8 mouse cellular contexts compared by ENCODE assay signal in genomic region chr3:32737172-32737655, GRCm38 (mm10). TPM values are rescaled to one million over a fixed set of nuclear protein-coding genes. Genes with fewer than 3 reads are reported as not detected.
DNase-seq lines count a peak whose midpoint lies in the region; ATAC-seq and TF ChIP-seq lines count a peak whose summit lies in the region.

Mrpl47 (minus strand) TSS chr3:32737605.

- peak within 1 kb of the TSS; percentile 93 for H3K4me3 ChIP-seq in hindbrain, postnatal 0 days (ENCODE audit: low read length)

- WGBS in hindbrain, postnatal 0 days, result under 1% methylated on average over 31 of the region's 31 CpGs

- DNase-seq in layer of hippocampus, adult 8-10 months (ENCODE audit: low spot score in 2 of 2), result no peak
- no peak for DNase-seq in layer of hippocampus, adult 9-10 months (ENCODE audit: low spot score)
- DNase-seq in adrenal gland, postnatal 14 days, result no peak
- peak; percentile 9 for DNase-seq in gastrocnemius, adult 18-20 months (ENCODE audit: low spot score)
- DNase-seq in hindbrain, postnatal 0 days (ENCODE audit: low spot score), result peak; percentile 52
- DNase-seq in Muller cell, postnatal 12 days (ENCODE audit: inconsistent ontology term), result no peak
- DNase-seq in thymus, postnatal 25 days, result no peak

- no peaks in the 10 kb centered on the region for H3K9me3 ChIP-seq in hindbrain, postnatal 0 days (ENCODE audit: low read length)

- peak within 1 kb of the TSS; percentile 85 for H3K9ac ChIP-seq in hindbrain, postnatal 0 days (replicated peaks; ENCODE audit: low read length)

- peak within 1 kb of the TSS; percentile 91 for H3K4me2 ChIP-seq in hindbrain, postnatal 0 days (ENCODE audit: low read depth, low read length)

- ATAC-seq in hindbrain, postnatal 0 days, result peak; percentile 68
- ATAC-seq in megakaryocyte, adult 5-6 weeks (ENCODE audit: poor library complexity, severe bottlenecking), result peak; percentile 6; the same call in 1 of the 2 replicates

- peaks cover 12% of the 10 kb centered on the region; the same call in 1 of the 2 replicates for H3K36me3 ChIP-seq in hindbrain, postnatal 0 days (ENCODE audit: insufficient read depth, low read length)

- H3K27me3 ChIP-seq in hindbrain, postnatal 0 days (ENCODE audit: insufficient read depth, low read length), result no peaks in the 10 kb centered on the region

- peaks cover 16% of the 10 kb centered on the region for H3K4me1 ChIP-seq in hindbrain, postnatal 0 days (ENCODE audit: insufficient read depth, low read length)

- peak within 1 kb of the TSS; percentile 93 for H3K27ac ChIP-seq in hindbrain, postnatal 0 days

- no peak for TF ChIP-seq CTCF in hindbrain, postnatal 0 days (IDR thresholded peaks at IDR 0.05; ENCODE audit: low read depth)

RNA-seq across cellular contexts. Expression of gene Mrpl47, which starts in this region (rescaled TPM):
- 10 to 100 TPM; 15.2 to 24.7 (median 22.4) TPM for total RNA-seq in layer of hippocampus, adult 8-10 months (2022)
- total RNA-seq in adrenal gland, postnatal 14 days (2021), result 38.0 and 45.0 TPM in 2 replicates
- 10 to 100 TPM; 24.5 to 26.9 TPM for total RNA-seq in gastrocnemius, adult 18-20 months (2021)
- total RNA-seq in hindbrain, postnatal 0 days (2014; rRNA removed), result 4.4 and 7.5 TPM in 2 replicates
- 27.7 and 29.1 TPM in 2 replicates for polyA plus RNA-seq in hindbrain, postnatal 0 days (2015; fragmentation: Nextera tagmentation; extraction: Ambion mirVana)
- total RNA-seq in megakaryocyte, adult 5-6 weeks (2015), result 19.2 and 22.0 TPM in 2 replicates
- total RNA-seq in megakaryocyte, adult 5-6 weeks (2017), result 6.7 and 14.0 TPM in 2 replicates

Comparison
In these comparisons a context has a peak if more than half of its experiments do, and no peak if none do; other contexts are left out.
1. DNase-seq: peak in gastrocnemius, adult 18-20 months (single experiment) and hindbrain, postnatal 0 days (single experiment); none in layer of hippocampus, adult 8-10 months (0 of 2), layer of hippocampus, adult 9-10 months (single experiment), adrenal gland, postnatal 14 days (single experiment), Muller cell, postnatal 12 days (single experiment) and thymus, postnatal 25 days (single experiment).